Mouse (Mus musculus): ENCODE measurements around the gene Sphkap. TPM values are rescaled to one million over a fixed set of nuclear protein-coding genes. Genes with fewer than 3 reads are reported as not detected.

Gene Sphkap
- total RNA-seq, 2 experiments from 2014 or later = not detected

GRCm38 (mm10) chr1:83297137-83298076, 110.6 kb downstream of the Sphkap start:
- no peak for ATAC-seq (replicated peaks; ENCODE audit: poor library complexity)

GRCm38 (mm10) chr1:83285866-83286265, 122.1 kb downstream of the Sphkap start:
- ATAC-seq (replicated peaks; ENCODE audit: poor library complexity) = no peak

GRCm38 (mm10) chr1:83277044-83277443, 131.0 kb downstream of the Sphkap start:
- ATAC-seq (replicated peaks; ENCODE audit: poor library complexity) = no peak

- ATAC-seq (replicated peaks; ENCODE audit: poor library complexity) = no peak
Observed at GRCm38 (mm10) chr1:83276637-83277036, 131.4 kb downstream of the Sphkap start.

GRCm38 (mm10) chr1:83251746-83252145, 156.3 kb downstream of the Sphkap start:
- no peak for ATAC-seq (replicated peaks; ENCODE audit: poor library complexity)

- no peak for ATAC-seq (replicated peaks; ENCODE audit: poor library complexity)
Observed at GRCm38 (mm10) chr1:83248235-83248746, 159.7 kb downstream of the Sphkap start.

GRCm38 (mm10) chr1:83227946-83228345, 180.1 kb downstream of the Sphkap start:
- no peak for ATAC-seq (replicated peaks; ENCODE audit: poor library complexity)

- no peak for ATAC-seq (replicated peaks; ENCODE audit: poor library complexity)
Observed at GRCm38 (mm10) chr1:83224423-83224960, 183.5 kb downstream of the Sphkap start.

GRCm38 (mm10) chr1:83223072-83223471, 184.9 kb downstream of the Sphkap start:
- no peak for ATAC-seq (replicated peaks; ENCODE audit: poor library complexity)

GRCm38 (mm10) chr1:83218260-83218659, 189.7 kb downstream of the Sphkap start:
- no peak for ATAC-seq (replicated peaks; ENCODE audit: poor library complexity)

GRCm38 (mm10) chr1:83209981-83210380, 198.0 kb downstream of the Sphkap start:
- no peak for ATAC-seq (replicated peaks; ENCODE audit: poor library complexity)

Other genes starting within 250 kb of the Sphkap start
- gene Daw1, start 248.4 kb downstream of the Sphkap start, total RNA-seq (2015) = not detected in 2 replicates
- gene Daw1, start 248.4 kb downstream of the Sphkap start, total RNA-seq (2017) = not detected in 2 replicates

Data from megakaryocyte progenitor cell, adult 5-6 weeks (primary cell).